Mouse (Mus musculus) monocyte, adult 5-6 weeks (primary cell): ENCODE measurements around the gene Ccl21a. TPM values are rescaled to one million over a fixed set of nuclear protein-coding genes. Genes with fewer than 3 reads are reported as not detected.
"Not testable (repeated sequence)": the region's sequence is repeated elsewhere in the genome, so short reads cannot be mapped to it uniquely, and the experiment has no call there.

ENCODE experiments used
- ATAC-seq: fragments of 153-309, 156-312 bp; replicated peaks from 2 replicates; pipeline ENCODE4 v1.8.0; 2017; ENCODE audit warnings: mild to moderate bottlenecking; ENCODE audit not compliant: low TSS enrichment, insufficient number of reproducible peaks, severe bottlenecking, poor library complexity, low FRiP score
- total RNA-seq: library from RNA; stranded (forward); fragments of 200-1000, 200-491, 200-594 nt; gene quantifications from 3 replicates; pipeline ENCODE4 v1.2.3, GENCODE M21; 2017

Ccl21a gene
- not detected in 3 replicates for total RNA-seq

DNA sequence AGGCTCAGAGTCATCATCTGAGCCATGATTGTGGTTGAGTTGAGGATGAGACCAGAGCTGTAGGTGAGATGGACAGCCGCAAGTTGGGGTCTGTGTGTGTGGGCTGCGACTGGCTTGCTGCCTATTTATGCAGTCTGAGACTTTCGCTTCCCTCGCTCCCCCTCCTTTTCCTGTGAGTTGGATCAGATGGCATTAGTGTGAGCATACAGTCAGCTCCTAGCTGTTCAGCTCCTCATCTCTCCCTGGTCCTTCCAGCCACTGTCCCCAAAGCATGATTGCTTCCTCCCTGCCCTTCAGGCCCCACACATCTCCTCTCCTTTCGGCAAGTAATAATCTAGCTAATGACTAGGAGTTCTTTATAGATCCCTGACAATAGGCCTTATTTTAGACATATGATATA lies at the start of gene Ccl21a:
Gene Ccl21a, minus strand, starts transcription at position 101 of the 400 bp plus-strand sequence.
- not testable (repeated sequence) for ATAC-seq

GRCm38 (mm10) chr4:42756477-42756876 lies 17.3 kb downstream of the Ccl21a start, which contains the start of gene Ccl19:
Gene Ccl19 (minus strand): TSS chr4:42756577.
- ATAC-seq, result not testable (repeated sequence)

DNA sequence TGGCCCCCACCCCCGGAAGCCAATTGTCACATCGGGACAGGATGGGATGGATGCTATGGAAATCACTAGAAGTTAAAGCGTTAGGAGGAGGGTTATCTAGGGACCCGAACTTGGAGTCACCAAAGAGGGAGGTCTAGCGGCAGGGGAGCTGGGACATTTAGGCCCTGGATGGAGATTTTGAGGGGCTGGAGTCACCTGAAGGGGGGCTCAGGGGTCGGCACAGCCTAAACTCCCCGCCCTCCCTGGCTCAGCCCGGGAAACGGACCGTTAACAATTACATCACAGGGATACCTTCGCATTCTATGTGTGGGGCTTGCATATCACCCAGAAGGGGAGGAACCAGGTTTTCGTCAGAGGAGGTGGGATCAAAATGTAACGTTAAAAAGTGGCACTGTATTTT lies 38.5 kb downstream of the Ccl21a start, which contains the start of gene 4930578G10Rik:
Gene 4930578G10Rik, plus strand, starts transcription at position 301 of the 400 bp plus-strand sequence.
- not testable (repeated sequence) for ATAC-seq

Other genes with a start within 250 kb of the Ccl21a start
- not detected in 3 replicates for gene Fam205a2, start 245.8 kb downstream of the Ccl21a start, total RNA-seq
- gene Gm10591, start 161.8 kb downstream of the Ccl21a start, total RNA-seq, result not detected in 3 replicates
- not detected in 3 replicates for gene Gm2564, start 144.3 kb downstream of the Ccl21a start, total RNA-seq
- not detected in 3 replicates for gene Ccl27b, start 118.7 kb downstream of the Ccl21a start, total RNA-seq
- gene Il11ra2, start 112.1 kb downstream of the Ccl21a start, total RNA-seq, result not detected in 3 replicates
- gene 4930578G10Rik, start 38.4 kb downstream of the Ccl21a start, total RNA-seq, result not detected in 3 replicates
- not detected in 3 replicates for gene Ccl19, start 17.4 kb downstream of the Ccl21a start, total RNA-seq
- gene Fam205a1, start 79.9 kb upstream of the Ccl21a start, total RNA-seq, result not detected in 3 replicates
- gene Gm12394, start 82.8 kb upstream of the Ccl21a start, total RNA-seq, result not detected in 3 replicates
- not detected in 3 replicates for gene Fam205c, start 100.2 kb upstream of the Ccl21a start, total RNA-seq
- gene Phf24, start 142.7 kb upstream of the Ccl21a start, total RNA-seq, result 0.10 TPM in 1 of 3 replicates, not detected in the others
- 2.5 to 10.0 TPM (median 6.9 TPM) in 3 replicates for gene Dnajb5, start 175.8 kb upstream of the Ccl21a start, total RNA-seq
- 1.4 TPM in 1 of 3 replicates, not detected in the others for gene 1700022I11Rik, start 195.6 kb upstream of the Ccl21a start, total RNA-seq
- gene Vcp, start 226.5 kb upstream of the Ccl21a start, total RNA-seq, result 146 to 168 TPM (median 150 TPM) in 3 replicates
- gene Fancg, start 236.5 kb upstream of the Ccl21a start, total RNA-seq, result 5.3 to 25.3 TPM (median 11.4 TPM) in 3 replicates